Mouse (Mus musculus): Measurements from ENCODE around the gene Olfm1. TPM values are rescaled to one million over a fixed set of nuclear protein-coding genes. Genes with fewer than 3 reads are reported as not detected.

Gene Olfm1
- polyA plus RNA-seq (2014; fragmentation: Nextera tagmentation; extraction: Ambion mirVana), result 15.9 and 19.3 TPM in 2 replicates

GRCm38 (mm10) chr2:28192821-28193689, at the start of gene Olfm1:
Olfm1 (plus strand) TSS chr2:28192992.
- Histone ChIP-seq H3K27me3 (ENCODE audit: control insufficient read depth, insufficient read depth, low read length) (peaks cover 19% of the 10 kb centered on the region), H3K9me3 (ENCODE audit: control insufficient read depth, low read length) (no peaks in the 10 kb centered on the region), H3K4me1 (ENCODE audit: control insufficient read depth, insufficient read depth, low read length) (peaks cover 9% of the 10 kb centered on the region; the same call in 1 of the 2 replicates), H3K4me2 (ENCODE audit: low read depth, severe bottlenecking) (peak within 1 kb of the TSS; percentile 93), H3K27ac (replicated peaks; ENCODE audit: low read depth, low read length) (no peak within 1 kb of the TSS), H3K36me3 (ENCODE audit: control insufficient read depth, insufficient read depth, low read length) (no peaks in the 10 kb centered on the region), H3K4me3 (ENCODE audit: low read depth, low read length) (peak within 1 kb of the TSS; percentile 50), H3K9ac (ENCODE audit: low read length) (peak within 1 kb of the TSS; percentile 59)
- peak; percentile 41; the same call in 1 of the 2 replicates for ATAC-seq (ENCODE audit: insufficient number of reproducible peaks, low FRiP score, low TSS enrichment, low read depth)
- peak; percentile 72 for DNase-seq (ENCODE audit: low spot score)
- WGBS, result under 1% methylated on average over 74 of the region's 76 CpGs

- ATAC-seq (ENCODE audit: insufficient number of reproducible peaks, low FRiP score, low TSS enrichment, low read depth), result no peak
Observed at GRCm38 (mm10) chr2:28143417-28144045, 49.3 kb upstream of the Olfm1 start.

GRCm38 (mm10) chr2:28145702-28146101, 47.1 kb upstream of the Olfm1 start:
- H3K9ac ChIP-seq (ENCODE audit: low read length), result no peak overlapping the region
- H3K4me1 ChIP-seq (ENCODE audit: control insufficient read depth, insufficient read depth, low read length), result no peaks in the 10 kb centered on the region
- 81% methylated on average over 5 of the region's 5 CpGs for WGBS
- no peak overlapping the region for H3K4me2 ChIP-seq (ENCODE audit: low read depth, severe bottlenecking)
- DNase-seq (ENCODE audit: low spot score) (no peak), ATAC-seq (ENCODE audit: insufficient number of reproducible peaks, low FRiP score, low TSS enrichment, low read depth) (no peak)
- H3K27ac ChIP-seq (replicated peaks; ENCODE audit: low read depth, low read length), result no peak overlapping the region
- H3K27me3 ChIP-seq (ENCODE audit: control insufficient read depth, insufficient read depth, low read length), result no peaks in the 10 kb centered on the region
- H3K4me3 ChIP-seq (ENCODE audit: low read depth, low read length), result no peak overlapping the region
- H3K36me3 ChIP-seq (ENCODE audit: control insufficient read depth, insufficient read depth, low read length), result no peaks in the 10 kb centered on the region
- H3K9me3 ChIP-seq (ENCODE audit: control insufficient read depth, low read length), result no peaks in the 10 kb centered on the region

More at GRCm38 (mm10) chr2:28143417-28144045, 49.3 kb upstream of the Olfm1 start:
- Histone ChIP-seq H3K27ac (replicated peaks; ENCODE audit: low read depth, low read length) (no peak overlapping the region), H3K4me3 (ENCODE audit: low read depth, low read length) (no peak overlapping the region), H3K27me3 (ENCODE audit: control insufficient read depth, insufficient read depth, low read length) (no peaks in the 10 kb centered on the region), H3K36me3 (ENCODE audit: control insufficient read depth, insufficient read depth, low read length) (no peaks in the 10 kb centered on the region), H3K4me2 (ENCODE audit: low read depth, severe bottlenecking) (no peak overlapping the region), H3K9ac (ENCODE audit: low read length) (no peak overlapping the region), H3K4me1 (ENCODE audit: control insufficient read depth, insufficient read depth, low read length) (peaks cover 5% of the 10 kb centered on the region; the same call in 1 of the 2 replicates), H3K9me3 (ENCODE audit: control insufficient read depth, low read length) (no peaks in the 10 kb centered on the region)
- WGBS, result 49% methylated on average over 13 of the region's 13 CpGs
- DNase-seq (ENCODE audit: low spot score), result no peak

GRCm38 (mm10) chr2:28146152-28146551, 46.6 kb upstream of the Olfm1 start:
- Histone ChIP-seq H3K9me3 (ENCODE audit: control insufficient read depth, low read length) (no peaks in the 10 kb centered on the region), H3K27me3 (ENCODE audit: control insufficient read depth, insufficient read depth, low read length) (no peaks in the 10 kb centered on the region), H3K36me3 (ENCODE audit: control insufficient read depth, insufficient read depth, low read length) (no peaks in the 10 kb centered on the region), H3K4me1 (ENCODE audit: control insufficient read depth, insufficient read depth, low read length) (no peaks in the 10 kb centered on the region), H3K9ac (ENCODE audit: low read length) (no peak overlapping the region), H3K4me2 (ENCODE audit: low read depth, severe bottlenecking) (no peak overlapping the region), H3K27ac (replicated peaks; ENCODE audit: low read depth, low read length) (no peak overlapping the region), H3K4me3 (ENCODE audit: low read depth, low read length) (no peak overlapping the region)
- no peak for DNase-seq (ENCODE audit: low spot score)
- ATAC-seq (ENCODE audit: insufficient number of reproducible peaks, low FRiP score, low TSS enrichment, low read depth), result no peak
- WGBS, result 73% methylated on average over 4 of the region's 4 CpGs

GRCm38 (mm10) chr2:28146685-28147084, 46.1 kb upstream of the Olfm1 start:
- 78% methylated on average over 4 of the region's 4 CpGs for WGBS
- no peak for DNase-seq (ENCODE audit: low spot score)
- H3K27me3 ChIP-seq (ENCODE audit: control insufficient read depth, insufficient read depth, low read length), result no peaks in the 10 kb centered on the region
- no peaks in the 10 kb centered on the region for H3K9me3 ChIP-seq (ENCODE audit: control insufficient read depth, low read length)
- no peak for ATAC-seq (ENCODE audit: insufficient number of reproducible peaks, low FRiP score, low TSS enrichment, low read depth)
- H3K4me1 ChIP-seq (ENCODE audit: control insufficient read depth, insufficient read depth, low read length), result no peaks in the 10 kb centered on the region
- H3K27ac ChIP-seq (replicated peaks; ENCODE audit: low read depth, low read length), result no peak overlapping the region
- H3K36me3 ChIP-seq (ENCODE audit: control insufficient read depth, insufficient read depth, low read length), result no peaks in the 10 kb centered on the region
- H3K4me2 ChIP-seq (ENCODE audit: low read depth, severe bottlenecking), result no peak overlapping the region
- H3K4me3 ChIP-seq (ENCODE audit: low read depth, low read length), result no peak overlapping the region
- no peak overlapping the region for H3K9ac ChIP-seq (ENCODE audit: low read length)

GRCm38 (mm10) chr2:28147248-28147794, 45.5 kb upstream of the Olfm1 start:
- Histone ChIP-seq H3K9ac (ENCODE audit: low read length) (no peak overlapping the region), H3K4me3 (ENCODE audit: low read depth, low read length) (no peak overlapping the region), H3K9me3 (ENCODE audit: control insufficient read depth, low read length) (no peaks in the 10 kb centered on the region), H3K4me1 (ENCODE audit: control insufficient read depth, insufficient read depth, low read length) (no peaks in the 10 kb centered on the region), H3K27me3 (ENCODE audit: control insufficient read depth, insufficient read depth, low read length) (no peaks in the 10 kb centered on the region), H3K27ac (replicated peaks; ENCODE audit: low read depth, low read length) (no peak overlapping the region), H3K4me2 (ENCODE audit: low read depth, severe bottlenecking) (no peak overlapping the region), H3K36me3 (ENCODE audit: control insufficient read depth, insufficient read depth, low read length) (no peaks in the 10 kb centered on the region)
- ATAC-seq (ENCODE audit: insufficient number of reproducible peaks, low FRiP score, low TSS enrichment, low read depth) (no peak), DNase-seq (ENCODE audit: low spot score) (no peak)
- 84% methylated on average over 5 of the region's 5 CpGs for WGBS

- no peaks in the 10 kb centered on the region for H3K9me3 ChIP-seq (ENCODE audit: control insufficient read depth, low read length)
- no peak for ATAC-seq (ENCODE audit: insufficient number of reproducible peaks, low FRiP score, low TSS enrichment, low read depth)
- no peak for DNase-seq (ENCODE audit: low spot score)
- H3K9ac ChIP-seq (ENCODE audit: low read length), result no peak overlapping the region
- no peaks in the 10 kb centered on the region for H3K27me3 ChIP-seq (ENCODE audit: control insufficient read depth, insufficient read depth, low read length)
- WGBS, result 76% methylated on average over 11 of the region's 11 CpGs
- H3K27ac ChIP-seq (replicated peaks; ENCODE audit: low read depth, low read length), result no peak overlapping the region
- no peaks in the 10 kb centered on the region for H3K36me3 ChIP-seq (ENCODE audit: control insufficient read depth, insufficient read depth, low read length)
- no peaks in the 10 kb centered on the region for H3K4me1 ChIP-seq (ENCODE audit: control insufficient read depth, insufficient read depth, low read length)
- H3K4me2 ChIP-seq (ENCODE audit: low read depth, severe bottlenecking), result no peak overlapping the region
- no peak overlapping the region for H3K4me3 ChIP-seq (ENCODE audit: low read depth, low read length)
Observed at GRCm38 (mm10) chr2:28149688-28150087, 43.1 kb upstream of the Olfm1 start.

GRCm38 (mm10) chr2:28160568-28160967, 32.2 kb upstream of the Olfm1 start:
- no peak for ATAC-seq (ENCODE audit: insufficient number of reproducible peaks, low FRiP score, low TSS enrichment, low read depth)
- peak; percentile 43 for DNase-seq (ENCODE audit: low spot score)
- Histone ChIP-seq H3K9me3 (ENCODE audit: control insufficient read depth, low read length) (no peaks in the 10 kb centered on the region), H3K4me2 (ENCODE audit: low read depth, severe bottlenecking) (no peak overlapping the region), H3K4me3 (ENCODE audit: low read depth, low read length) (no peak overlapping the region), H3K4me1 (ENCODE audit: control insufficient read depth, insufficient read depth, low read length) (no peaks in the 10 kb centered on the region), H3K27ac (replicated peaks; ENCODE audit: low read depth, low read length) (no peak overlapping the region), H3K9ac (ENCODE audit: low read length) (no peak overlapping the region), H3K36me3 (ENCODE audit: control insufficient read depth, insufficient read depth, low read length) (no peaks in the 10 kb centered on the region), H3K27me3 (ENCODE audit: control insufficient read depth, insufficient read depth, low read length) (no peaks in the 10 kb centered on the region)
- WGBS, result 45% methylated on average over 7 of the region's 7 CpGs
